Mouse (Mus musculus): ENCODE data around the gene Pisd.
"Not testable (repeated sequence)": the region's sequence is repeated elsewhere in the genome, so short reads cannot be mapped to it uniquely, and the experiment has no call there.

- TF ChIP-seq POLR2A (IDR thresholded peaks at IDR 0.05; ENCODE audit: control insufficient read depth, extremely low read depth, insufficient read depth, low read length, poor library complexity); CTCF (IDR thresholded peaks at IDR 0.05; ENCODE audit: borderline replicate concordance, control insufficient read depth, extremely low read depth, insufficient read depth, low read length, poor library complexity): not testable (repeated sequence)
These were observed 44.1 kb downstream of the Pisd start for GRCm38 (mm10) chr5:32741377-32741776.
